Mouse (Mus musculus): ENCODE measurements around the gene Slc4a1.
"Not testable (repeated sequence)": the region's sequence is repeated elsewhere in the genome, so short reads cannot be mapped to it uniquely, and the experiment has no call there.

Slc4a1 gene

DNA sequence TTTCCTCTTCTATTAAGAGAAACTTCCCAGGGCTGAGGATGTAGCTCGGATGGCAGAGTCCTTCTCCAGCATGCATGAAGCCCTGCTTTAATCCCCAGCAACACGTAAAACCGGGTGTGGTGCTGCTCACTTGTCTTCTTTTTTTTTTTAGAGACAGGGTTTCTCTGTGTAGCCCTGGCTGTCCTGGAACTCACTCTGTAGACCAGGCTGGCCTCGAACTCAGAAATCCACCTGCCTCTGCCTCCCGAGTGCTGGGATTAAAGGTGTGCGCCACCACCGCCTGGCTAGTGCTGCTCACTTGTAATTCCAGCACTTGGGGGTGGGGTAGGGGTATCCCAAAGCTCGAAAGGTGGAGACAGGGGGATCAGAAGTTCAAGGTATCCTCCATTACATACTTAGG, at the start of gene Slc4a1:
Gene Slc4a1 (minus strand): TSS at position 101 of the 400 bp plus-strand sequence.
- not testable (repeated sequence) for DNase-seq (ENCODE audit: low read depth, low spot score)

DNA sequence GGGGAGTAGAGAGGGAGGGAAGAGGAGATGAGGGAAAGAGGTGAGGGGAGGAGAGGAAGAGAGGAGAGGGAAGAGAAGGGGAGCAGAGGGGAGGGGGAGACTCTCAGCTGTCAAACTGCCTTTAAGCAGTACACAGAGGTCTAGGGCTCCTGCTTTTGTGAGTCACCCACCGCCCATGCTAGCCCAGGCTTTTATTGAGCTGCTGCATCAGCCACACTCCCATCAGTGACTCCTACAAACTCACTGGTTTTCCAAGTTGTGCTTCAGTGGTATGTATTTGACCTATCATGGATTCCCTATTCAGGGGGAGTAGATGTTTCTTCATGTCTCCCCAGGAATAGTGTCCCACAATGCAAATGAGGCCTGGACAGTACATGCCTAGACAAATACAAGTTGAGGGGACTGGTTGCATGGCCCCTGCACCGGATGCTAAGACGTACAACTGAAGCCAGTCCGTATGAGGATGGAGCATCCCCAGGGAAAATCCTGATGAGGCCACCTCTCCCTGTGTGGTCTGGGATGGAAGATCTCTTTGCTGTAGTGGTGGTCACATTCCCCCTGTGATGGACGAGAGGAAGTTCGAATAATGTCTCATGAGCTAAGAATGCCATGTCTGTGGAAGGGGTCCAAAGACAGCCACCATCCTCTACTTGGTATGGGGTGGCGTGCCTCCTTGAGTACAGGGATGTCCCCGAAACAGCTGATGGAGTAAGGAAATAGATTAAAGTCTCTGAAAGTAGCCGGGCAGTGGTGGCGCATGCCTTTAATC, 49.2 kb upstream of the Slc4a1 start:
- DNase-seq (ENCODE audit: low read depth, low spot score), result no peak

GRCm38 (mm10) chr11:102413059-102413458, 47.1 kb upstream of the Slc4a1 start:
- DNase-seq (ENCODE audit: low read depth, low spot score), result no peak

DNA sequence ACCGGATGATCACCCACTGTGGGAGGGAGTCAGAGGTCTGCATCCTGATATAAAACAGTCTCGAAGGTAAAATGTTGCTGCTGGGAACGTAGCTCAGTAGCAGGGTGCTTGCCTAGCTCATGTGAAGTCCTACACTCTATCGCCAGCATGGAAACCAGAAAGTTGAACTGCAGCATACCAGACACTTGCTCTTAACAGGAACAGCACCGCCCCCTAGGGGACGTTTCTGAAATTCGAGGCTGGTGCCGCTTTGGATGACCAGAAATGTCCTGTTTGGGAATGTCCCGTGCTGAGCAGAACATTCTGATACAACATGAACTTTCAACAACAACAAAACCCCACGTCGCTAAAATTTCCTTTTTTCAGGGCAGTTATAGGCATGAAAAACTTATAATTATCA, 45.7 kb upstream of the Slc4a1 start:
- DNase-seq (ENCODE audit: low read depth, low spot score), result peak; percentile 66

DNA sequence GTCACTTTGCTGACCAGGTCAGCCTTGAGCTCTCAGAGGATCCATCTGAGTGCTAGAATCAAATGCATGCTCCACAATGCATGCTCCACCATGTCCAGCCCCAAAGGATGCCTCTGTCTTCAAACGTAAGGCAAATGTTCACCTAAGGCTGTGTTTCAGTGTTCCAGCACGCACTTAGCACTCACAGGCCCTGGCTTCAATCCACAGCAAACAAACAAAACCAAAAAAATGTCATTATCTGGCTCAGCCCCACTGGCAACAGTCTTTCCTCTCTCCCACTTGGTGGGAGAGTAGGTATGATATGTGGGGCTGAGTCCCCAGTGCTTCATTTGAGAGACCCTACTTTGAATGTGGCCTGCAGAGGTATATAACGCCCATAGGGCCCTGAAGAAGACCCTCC, 45.1 kb upstream of the Slc4a1 start:
- no peak for DNase-seq (ENCODE audit: low read depth, low spot score)

GRCm38 (mm10) chr11:102410345-102410744, 44.3 kb upstream of the Slc4a1 start:
- not testable (repeated sequence) for DNase-seq (ENCODE audit: low read depth, low spot score)

GRCm38 (mm10) chr11:102409795-102410330, 43.9 kb upstream of the Slc4a1 start:
- no peak for DNase-seq (ENCODE audit: low read depth, low spot score)

GRCm38 (mm10) chr11:102408888-102409794, 43.1 kb upstream of the Slc4a1 start:
- no peak for DNase-seq (ENCODE audit: low read depth, low spot score)

DNA sequence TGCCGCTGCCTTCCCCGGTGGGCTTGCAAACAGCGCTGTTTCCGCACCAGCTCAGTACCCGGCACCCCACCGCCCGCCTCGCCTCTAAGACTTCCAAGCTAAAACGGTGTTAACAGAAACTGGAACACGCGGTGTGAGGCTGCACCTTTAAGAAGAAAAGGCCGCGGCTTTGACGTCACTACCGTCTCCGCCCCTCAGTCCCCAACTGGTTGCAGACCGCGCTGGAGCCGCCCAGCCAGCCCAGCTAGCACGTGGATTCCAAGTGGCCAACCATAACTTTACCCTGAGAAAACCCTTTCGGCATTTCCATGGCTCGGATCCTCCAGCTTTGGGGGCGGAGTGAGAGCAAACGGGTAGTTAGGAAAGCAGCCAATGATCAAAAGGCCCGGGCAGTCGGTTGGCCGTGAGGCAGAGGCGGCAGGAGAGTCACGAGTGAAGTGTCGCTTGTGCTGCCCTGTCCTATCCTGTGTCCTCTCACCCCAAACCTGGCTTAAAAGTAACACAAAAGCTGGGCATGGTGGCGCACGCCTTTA, 42.4 kb upstream of the Slc4a1 start:
- DNase-seq (ENCODE audit: low read depth, low spot score), result peak; percentile 100

DNA sequence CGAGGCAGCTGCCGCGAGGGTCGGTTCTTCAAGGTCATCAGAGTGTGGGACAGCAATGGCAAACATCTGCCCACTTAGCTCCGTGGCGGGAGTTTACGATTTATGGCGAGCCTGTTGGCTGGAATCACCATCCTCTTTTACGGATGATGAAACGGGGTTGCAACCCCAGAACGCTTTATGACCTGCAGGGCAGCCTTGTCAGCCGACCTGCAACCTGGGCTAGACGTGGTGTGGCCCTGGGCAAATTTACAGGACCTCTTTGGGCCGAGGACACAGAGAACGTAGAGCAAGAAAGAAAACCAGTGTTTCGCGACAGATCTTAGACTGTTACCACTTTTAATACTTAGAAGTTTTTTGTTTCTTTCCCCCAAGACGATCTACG, 41.8 kb upstream of the Slc4a1 start, which contains the start of gene Slc25a39:
Gene Slc25a39 (minus strand): TSS at position 113 of the 382 bp plus-strand sequence.
- DNase-seq (ENCODE audit: low read depth, low spot score), result no peak

GRCm38 (mm10) chr11:102406900-102407833, 41.2 kb upstream of the Slc4a1 start:
- peak; percentile 85 for DNase-seq (ENCODE audit: low read depth, low spot score)

GRCm38 (mm10) chr11:102406401-102406800, 40.4 kb upstream of the Slc4a1 start:
- DNase-seq (ENCODE audit: low read depth, low spot score), result no peak

GRCm38 (mm10) chr11:102405544-102406285, 39.7 kb upstream of the Slc4a1 start:
- DNase-seq (ENCODE audit: low read depth, low spot score), result no peak

DNA sequence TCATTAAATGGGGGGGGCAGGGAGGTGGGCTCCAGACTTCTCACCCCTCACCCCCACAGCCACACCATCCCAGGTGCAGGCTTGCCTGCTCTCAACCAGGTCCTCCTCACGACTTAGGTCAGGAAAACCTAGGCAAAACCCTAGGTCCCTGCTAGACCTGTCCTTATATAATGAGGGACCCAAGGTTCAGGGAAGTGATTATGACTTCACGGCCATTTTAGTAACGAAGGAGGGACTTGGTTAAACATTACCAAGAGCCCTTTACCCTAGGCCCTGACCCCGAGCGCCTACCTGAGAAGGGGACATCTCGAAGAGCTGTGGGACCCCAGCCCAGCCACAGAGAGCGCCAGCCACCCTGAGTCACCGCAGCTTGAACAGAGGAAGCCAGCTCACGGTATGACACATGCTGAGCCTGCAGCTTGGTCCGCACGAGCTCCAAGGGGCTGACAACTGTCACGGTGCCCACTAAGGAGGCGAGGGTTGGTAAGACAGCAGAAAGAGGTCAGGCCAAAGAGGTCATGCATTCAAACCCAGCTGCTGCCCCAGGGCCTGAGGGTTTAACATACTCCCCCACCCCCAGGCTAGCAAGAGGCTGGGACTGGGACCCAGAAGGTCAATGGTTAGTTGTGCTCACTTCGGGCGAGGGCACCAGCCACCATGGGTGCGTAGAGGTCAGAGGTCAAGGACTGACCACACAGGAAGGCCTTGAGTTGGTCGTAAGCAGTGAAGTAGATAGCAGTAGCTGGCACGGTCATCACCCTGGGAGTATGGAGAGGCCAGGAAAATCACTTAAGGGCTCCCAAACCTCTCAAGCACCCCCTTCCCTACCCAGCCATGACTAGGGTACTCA, 38.4 kb upstream of the Slc4a1 start:
- no peak for DNase-seq (ENCODE audit: low read depth, low spot score)

GRCm38 (mm10) chr11:102403657-102404056, 37.7 kb upstream of the Slc4a1 start:
- no peak for DNase-seq (ENCODE audit: low read depth, low spot score)

DNA sequence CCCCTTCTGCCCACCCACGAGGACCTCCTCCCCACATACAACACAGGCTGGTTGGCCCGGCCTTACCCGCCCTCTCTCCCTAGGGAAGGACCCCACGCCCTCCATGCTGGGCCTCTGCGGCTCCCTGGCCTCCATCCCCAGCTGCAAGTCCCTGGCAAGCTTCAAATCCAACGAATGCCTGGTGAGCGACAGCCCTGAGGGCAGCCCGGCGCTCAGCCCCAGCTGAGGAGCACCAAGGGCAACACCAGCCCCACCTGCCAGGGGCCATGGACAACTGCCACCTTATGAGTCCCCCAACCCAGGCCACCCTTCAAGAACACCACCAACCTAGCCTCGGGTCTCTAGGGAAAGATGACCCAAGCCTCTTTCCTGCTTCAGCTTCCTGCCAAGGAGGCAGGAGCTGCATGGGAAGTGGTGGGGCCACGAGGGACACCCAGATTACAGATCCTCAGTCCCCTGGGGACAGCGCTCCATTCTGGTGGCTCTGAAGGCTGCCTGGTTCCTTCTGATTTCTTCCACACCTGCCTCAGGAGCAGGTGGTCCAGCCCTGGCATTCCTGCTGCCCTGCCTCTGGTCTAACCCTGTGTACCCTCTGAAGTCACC, 36.0 kb upstream of the Slc4a1 start:
- DNase-seq (ENCODE audit: low read depth, low spot score), result no peak

DNA sequence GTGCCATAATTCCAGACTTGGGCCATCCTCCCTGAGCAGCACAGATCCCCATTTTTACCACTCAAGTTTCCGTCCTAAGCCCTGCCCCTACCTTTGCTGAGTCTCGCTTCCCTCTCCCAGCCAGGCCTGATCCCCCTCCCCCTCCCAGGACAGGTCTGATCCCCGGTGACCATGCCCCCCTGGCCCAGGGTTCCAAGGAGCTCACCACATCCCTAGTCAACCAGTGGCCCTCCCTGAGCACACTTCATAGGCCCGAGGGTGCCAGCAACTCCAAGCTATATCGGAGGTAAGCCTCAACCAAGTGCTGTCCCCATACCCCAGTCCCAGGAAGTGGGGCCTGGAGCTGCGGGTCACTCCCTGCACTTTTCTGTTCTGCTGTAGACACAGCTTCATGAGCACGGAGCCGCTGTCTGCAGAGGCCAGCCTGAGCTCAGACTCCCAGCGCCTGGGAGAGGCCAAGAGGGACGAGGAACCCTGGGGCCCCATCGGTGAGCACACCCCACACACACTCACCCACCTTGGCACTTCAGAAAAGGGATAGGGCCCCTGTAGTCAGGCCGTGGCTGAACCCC, 34.6 kb upstream of the Slc4a1 start:
- DNase-seq (ENCODE audit: low read depth, low spot score), result no peak

- DNase-seq (ENCODE audit: low read depth, low spot score), result no peak
Measured at GRCm38 (mm10) chr11:102399610-102400072, 33.6 kb upstream of the Slc4a1 start.

Data from WW6 (cell line).